Mouse (Mus musculus): Measurements from ENCODE around the gene Dstyk.
A peak's percentile ranks its signal among the peaks of the same experiment; 100 is the strongest.
"Not testable (repeated sequence)": the region's sequence is repeated elsewhere in the genome, so short reads cannot be mapped to it uniquely, and the experiment has no call there.

Dstyk gene

DNA sequence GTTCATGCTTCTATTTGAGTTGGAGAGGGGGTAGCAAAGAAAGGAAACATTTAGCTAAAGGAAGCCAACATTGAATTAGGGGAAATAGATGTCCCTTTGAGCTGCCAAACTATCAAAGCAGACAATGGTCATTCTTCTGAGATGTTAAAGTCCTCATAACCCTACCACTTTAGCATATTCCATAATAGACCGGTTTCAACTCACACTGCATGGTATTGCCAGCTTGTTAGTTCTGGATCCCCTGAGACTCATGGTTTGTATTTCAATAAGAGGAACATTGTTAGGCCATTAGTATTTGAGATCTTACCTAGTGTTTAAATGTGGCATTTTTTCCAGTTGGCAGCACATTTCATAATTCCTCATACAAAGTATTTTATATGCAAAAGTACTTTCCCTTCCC lies 19.6 kb downstream of the Dstyk start:
- DNase-seq (ENCODE audit: low spot score) = no peak

DNA sequence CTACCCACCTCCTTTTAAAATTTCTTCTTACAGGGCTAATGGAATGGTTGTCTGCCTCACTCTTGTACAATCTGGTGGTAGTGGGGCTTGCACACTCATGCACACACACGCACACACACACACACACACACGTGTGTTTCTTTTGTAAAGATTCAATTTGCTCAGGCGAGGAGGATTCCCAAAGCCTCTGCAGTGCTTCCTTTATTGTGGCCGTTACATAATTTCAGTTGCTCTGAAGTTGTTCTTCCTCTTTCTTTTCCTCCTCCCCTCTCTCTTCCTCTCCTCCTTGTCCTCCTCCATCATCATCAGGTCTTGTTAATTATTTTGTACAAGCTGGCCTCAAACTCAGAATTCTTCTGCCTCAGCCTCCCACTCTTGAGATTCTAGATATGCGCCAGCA lies 20.0 kb downstream of the Dstyk start:
- no peak for DNase-seq (ENCODE audit: low spot score)

DNA sequence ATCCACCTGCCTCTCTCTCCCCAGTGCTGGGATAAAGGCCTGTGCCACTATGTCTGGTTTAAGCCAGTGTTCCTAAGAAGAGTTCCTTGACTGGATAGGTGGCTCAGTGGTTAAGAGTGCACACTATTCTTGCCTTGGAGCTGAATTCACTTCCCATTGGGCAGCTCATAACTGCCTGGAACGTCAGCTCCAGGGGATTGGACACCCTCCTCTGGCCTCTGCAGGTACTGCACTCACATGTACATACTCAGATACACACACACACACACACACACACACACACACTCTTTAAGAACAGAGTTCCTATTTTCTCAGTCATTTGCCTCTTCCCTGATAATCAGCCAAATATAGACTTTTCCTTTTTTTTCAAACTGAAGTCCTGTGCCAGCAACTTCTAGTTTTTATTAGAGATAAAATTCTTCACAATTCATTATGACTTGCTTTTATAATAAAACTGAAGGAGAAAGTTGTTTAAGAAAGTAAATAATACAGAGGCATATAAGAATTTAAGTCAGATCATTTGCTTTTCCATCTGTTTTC lies 23.6 kb downstream of the Dstyk start:
- DNase-seq (ENCODE audit: low spot score) = no peak

DNA sequence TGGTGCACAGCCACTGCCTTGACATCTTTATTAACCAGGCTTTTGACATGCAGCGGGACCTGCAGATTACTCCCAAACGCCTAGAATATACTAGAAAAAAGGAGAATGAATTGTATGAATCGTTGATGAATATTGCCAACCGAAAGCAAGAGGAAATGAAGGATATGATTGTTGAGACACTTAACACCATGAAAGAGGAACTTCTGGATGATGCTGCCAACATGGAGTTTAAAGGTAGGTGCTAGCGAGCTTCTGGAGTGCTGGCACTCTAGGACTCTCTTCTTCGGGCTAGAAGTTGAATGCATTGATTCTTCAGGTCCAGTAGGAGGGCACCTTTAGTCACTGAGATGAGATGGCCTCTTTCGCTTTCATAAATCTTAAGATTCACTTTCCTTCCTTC lies 32.4 kb downstream of the Dstyk start:
- no peak for DNase-seq (ENCODE audit: low spot score)

DNA sequence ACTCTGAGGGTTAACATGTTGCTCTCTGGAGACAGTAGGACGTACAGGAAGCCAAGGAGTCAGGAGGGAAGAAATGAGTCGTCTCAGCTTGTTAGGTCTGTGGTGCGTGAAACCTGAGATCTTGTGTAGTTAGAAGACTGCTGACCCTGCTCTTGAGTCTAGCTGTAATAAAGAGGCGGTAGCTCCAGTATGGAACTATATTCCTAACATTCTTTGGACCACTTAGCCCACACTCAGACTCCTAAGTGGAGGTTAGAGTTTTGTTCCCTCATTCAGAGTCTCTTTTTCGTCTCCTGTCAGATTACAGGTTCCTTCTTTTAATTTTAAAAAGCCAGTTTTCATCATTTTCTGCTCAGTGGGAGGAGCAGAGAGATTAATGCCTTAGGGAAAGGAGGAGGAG lies 47.3 kb downstream of the Dstyk start:
- DNase-seq (ENCODE audit: low spot score) = no peak

DNA sequence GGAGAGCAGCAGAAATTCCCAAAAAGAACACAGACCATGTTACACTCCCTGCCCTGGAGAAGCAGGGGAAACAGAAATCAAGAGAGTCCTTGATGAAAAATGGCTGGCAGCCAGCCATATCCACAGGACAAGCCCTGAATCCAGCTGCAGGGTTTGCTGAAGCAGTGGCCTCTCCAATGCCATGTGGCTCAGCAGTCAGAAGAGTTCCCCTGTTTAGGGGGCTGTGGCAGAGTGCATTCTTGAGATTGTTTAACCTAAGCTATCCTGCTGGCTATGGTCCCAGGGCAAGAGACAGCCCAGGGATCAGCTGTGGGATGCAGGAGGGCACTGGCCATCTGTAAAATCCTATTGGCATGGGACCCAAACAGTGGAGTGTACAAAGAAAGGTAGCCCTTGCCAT lies 51.6 kb downstream of the Dstyk start:
- DNase-seq (ENCODE audit: low spot score) = peak; percentile 8

DNA sequence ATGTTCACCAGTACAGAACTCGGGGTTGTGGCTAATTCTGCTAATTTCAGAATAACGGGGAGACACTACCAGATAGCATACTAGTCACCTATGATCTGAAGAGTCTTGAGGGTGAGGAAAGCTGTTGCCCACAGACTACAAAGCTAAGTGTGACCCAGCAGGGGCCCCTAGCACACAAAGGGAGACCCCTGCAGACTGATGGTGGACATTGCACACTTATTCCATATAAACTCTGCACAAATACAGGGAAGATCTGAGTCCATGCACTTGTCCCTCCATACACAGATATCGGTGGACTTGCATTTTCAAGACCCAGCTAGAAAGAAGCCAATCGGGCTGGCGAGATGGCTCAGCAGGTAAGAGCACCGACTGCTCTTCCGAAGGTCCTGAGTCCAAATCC lies 52.2 kb downstream of the Dstyk start:
- DNase-seq (ENCODE audit: low spot score) = no peak

DNA sequence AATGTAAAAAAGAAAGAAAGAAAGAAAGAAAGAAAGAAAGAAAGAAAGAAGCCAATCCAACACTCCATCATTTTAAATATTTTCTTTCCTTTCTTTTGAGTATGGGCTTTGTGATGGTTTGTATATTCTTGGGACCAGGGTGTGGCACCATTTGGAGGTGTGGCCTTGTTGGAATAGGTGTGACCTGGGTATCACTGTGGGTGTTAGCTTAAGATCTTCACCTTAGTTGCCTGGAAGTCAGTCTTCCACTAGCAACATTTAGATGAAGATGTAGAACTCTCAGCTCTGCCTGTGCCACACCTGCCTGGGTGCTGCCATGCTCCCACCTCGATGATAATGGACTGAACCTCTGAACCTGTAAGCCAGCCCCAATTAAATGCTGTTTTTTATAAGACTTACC lies 52.7 kb downstream of the Dstyk start:
- DNase-seq (ENCODE audit: low spot score) = not testable (repeated sequence)

DNA sequence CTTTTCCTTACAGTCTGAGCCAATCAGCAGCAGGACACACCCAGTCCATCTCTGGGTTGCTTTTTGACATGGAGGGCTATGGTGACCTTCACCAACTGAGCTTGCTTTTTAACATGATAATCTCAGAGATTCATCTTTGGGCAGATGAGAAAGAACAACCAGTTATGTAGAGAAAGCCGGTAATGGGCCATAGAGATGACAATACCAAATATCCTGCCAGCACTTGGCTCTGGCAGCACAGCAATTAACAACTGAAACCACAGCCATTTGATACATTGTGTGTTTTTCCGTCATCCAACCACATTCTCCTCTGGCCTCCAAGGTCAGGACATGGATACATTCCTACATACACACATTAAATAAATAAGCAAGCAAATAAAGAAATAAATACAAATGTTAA lies 53.7 kb downstream of the Dstyk start:
- no peak for DNase-seq (ENCODE audit: low spot score)

DNA sequence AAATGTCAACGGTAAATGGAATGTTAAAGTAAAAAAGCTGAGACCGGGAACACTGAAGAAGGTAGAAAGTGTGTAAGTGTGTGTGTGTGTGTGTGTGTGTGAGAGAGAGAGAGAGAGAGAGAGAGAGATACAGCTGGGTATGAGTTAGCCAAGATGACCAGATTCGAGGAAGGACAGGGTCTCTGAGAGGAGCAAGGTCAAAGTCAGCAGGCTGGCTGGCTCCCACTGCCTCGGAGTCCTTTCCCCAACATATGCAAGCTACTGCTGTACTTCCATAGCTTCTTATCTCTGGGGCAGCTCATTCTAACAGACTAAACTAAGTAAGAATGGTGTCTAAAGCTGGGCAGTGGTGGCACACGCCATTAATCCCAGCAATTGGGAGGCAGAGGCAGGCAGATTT lies 54.1 kb downstream of the Dstyk start:
- DNase-seq (ENCODE audit: low spot score) = no peak

DNA sequence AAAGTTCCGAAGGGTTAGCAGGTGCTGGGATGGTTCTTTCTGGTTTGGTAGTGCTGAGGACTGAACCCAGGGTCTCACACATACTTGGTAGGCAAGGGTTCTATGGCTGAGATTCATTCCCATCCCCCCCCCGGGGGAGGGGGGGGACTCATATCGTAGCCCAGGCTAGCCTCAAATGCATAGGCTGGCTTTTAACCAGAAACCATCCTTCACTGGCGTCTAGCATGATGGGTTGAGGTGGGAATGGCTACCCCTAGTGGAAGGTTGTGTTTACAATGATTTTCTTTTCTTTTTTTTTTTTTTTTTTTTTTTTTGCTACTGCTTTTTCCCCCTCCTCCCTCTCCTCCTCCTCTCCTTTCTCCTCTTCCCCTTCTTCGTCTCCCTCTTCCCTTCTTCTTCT lies 55.2 kb downstream of the Dstyk start:
- DNase-seq (ENCODE audit: low spot score) = no peak

DNA sequence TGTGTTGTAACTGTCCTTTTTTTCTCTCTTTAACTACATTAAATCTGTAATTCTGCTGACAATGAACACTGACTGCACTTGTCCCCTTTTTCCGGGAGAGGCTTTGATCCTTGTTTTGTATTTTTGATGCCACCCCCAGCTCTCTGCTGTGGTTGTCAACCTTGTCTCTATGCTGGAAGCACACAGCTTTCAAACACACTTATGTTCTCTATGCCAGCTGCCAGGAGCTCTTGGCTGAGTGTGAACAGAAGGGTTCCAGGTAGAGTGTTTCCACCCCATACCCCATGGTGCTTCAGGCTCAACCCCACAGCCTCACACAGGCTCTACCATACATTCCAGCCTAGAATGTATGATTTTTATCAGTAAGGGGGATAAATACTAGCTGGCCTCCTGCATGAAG lies 57.1 kb downstream of the Dstyk start:
- no peak for DNase-seq (ENCODE audit: low spot score)

DNA sequence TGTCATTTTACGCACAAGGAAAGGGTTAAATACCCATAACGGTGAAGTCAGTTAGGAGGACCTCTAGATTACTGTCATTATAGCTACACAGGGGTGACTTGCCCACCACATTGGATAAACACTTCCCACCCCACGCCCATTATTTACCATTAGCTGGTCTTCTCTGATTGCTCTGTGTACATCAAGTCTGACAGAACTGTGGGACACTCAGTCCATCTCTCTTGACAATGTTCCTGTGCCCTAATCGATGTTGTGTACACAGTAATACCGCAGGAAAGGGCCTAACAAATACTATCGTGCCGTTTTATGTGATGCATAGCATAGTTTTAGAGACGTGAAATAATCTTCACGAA lies 59.2 kb downstream of the Dstyk start:
- no peak for DNase-seq (ENCODE audit: low spot score)

DNA sequence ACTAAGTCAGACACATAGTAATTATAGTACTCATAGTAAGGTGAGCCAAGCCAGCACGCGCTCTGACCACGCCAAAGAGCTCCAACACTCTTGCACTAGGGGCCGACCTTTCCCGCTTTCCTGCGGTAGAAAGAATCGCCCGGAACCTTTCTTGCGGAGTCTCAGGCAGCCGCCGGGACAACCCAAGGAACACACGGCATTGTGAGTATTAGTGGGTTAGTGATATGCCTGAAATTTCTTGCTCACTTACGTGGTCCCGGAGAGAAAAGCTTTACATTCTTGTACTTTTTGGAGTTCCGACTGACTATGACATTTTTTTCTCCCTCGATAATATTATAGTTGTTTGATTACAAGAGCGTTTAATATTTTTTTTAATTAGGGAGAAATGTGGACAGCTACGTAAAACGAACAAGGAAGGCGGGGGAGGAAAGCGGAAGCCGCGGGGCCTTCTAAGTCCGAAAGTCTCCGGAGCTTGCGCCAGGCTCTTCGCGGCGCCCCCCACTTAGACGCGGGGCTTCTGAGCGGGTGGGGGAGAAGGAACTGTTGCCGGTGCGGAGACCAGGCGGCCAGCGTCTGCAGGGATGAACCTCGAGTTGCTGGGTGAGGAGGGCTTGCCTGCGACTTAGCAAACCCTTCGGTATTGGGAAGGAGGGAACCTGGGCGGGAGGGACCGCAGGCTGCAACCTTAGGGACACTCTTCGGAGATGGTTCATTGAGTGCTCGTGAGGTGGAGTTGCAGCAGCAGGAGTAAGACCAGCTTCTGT lies 59.8 kb downstream of the Dstyk start, which contains the start of gene Rbbp5:
Rbbp5 (plus strand) TSS at position 438 of the 764 bp plus-strand sequence.
- peak; percentile 87 for DNase-seq (ENCODE audit: low spot score)

DNA sequence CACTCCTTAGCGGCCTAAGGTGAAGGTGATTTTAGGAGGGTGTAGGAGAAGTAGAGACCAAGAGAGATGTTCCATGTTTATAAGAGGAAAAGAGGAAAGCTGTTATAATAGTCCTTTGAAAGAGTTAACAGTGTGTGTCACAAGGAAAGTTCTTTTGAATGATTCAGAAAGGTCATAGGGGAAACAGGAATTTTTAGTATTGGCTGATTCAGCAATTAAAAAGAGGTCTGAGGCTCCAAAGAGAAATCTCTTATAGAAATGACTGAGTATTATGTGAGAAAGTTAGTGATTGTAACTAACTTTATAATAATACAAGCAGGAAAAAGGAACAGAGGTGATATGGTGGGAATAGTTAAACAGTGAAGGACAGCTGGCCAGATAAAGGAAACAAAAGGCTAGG lies 62.1 kb downstream of the Dstyk start:
- no peak for DNase-seq (ENCODE audit: low spot score)

DNA sequence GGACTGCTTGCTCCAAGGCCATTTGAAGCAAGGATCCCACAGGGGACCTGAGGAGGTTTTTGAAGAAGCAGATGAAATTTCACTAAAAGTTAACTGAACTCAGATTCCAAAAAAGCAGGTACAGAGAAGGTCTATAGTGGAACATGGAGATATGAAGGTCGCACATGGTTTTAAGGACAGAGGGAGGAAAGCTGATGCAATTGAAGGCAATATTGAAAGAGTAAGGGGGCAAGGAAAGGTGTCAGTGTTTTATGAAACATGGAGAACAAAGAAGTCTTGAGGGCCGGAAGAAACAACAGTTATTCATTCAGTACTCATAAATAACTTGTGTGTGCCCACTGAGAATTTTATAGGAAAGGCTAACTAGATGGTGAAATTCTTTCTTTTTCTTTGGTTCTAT lies 64.3 kb downstream of the Dstyk start:
- DNase-seq (ENCODE audit: low spot score) = no peak

DNA sequence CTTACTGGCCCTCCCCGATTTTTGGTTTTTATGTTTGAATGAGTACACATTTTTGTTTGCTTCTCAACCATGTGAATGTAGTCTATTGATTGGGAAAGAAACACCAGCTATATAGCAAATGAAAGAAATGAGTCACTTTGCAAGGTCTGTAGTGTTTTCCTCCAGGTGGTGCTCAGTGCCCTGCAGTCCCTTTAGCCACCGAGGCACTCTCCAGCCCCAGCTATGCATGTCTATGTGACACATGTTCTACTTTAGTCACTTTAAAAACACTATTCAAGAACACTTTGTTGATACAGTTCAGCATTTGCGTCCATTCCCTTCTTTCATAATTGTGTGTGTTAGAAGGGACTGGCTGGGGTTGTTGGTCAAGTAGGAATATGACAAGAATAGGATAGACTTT lies 65.9 kb downstream of the Dstyk start:
- no peak for DNase-seq (ENCODE audit: low spot score)

DNA sequence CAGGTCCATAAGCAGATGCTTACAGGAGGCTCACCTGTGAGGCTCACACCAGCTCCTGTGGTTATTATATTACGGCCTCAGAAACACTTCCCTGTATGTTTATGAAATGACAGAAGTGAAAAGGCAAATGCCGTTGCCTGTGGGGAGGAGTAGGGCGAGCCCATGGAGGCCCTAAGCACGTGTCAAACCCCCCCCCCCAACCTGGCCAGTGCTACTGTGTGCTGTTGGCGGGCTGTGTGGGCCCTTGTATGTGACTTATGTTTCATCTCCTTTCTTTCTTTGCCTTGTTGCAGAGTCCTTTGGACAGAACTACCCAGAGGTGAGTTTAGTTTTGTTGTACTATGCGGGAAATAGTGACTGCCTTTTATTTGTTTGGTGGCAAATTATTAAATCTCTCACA lies 66.4 kb downstream of the Dstyk start:
- DNase-seq (ENCODE audit: low spot score) = no peak

DNA sequence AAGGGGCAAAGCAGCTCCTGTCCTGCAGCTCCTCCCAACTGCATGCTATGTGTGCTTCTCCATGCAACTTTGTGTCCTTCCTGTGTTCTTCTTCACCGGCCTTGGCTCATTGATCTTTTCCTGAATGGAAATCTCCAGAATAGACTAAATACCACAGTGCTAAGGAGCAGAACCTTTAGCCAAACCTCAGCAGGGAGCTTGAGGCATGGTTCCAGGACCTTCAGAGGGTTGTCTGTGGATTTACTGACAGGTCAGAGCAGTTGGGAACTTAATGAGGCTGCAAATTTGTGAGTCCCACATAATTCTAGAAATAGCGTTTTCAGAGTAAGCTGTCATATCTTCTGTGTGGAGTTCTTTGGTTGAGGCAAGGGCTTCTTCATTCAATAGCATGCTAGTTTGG lies 83.2 kb downstream of the Dstyk start:
- no peak for DNase-seq (ENCODE audit: low spot score)

DNA sequence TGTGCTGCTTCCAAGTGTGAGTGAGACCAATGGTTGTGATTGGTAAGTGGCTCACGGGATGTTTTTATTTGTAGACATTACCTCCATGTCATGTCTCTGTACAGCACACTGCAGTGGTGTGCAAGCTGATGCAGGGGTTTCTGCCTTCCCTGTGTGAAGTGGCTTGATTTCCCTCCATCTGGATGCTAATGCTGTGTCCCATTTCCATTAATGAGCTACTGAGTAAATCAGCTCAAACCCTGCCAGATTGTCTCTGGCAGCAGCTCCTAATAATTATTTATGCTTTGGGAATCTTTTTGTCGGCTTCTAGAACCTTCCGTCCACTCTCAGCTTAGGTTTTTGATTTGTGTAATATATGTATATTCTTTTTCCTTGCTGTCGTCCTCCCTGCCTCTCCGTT lies 87.8 kb downstream of the Dstyk start:
- DNase-seq (ENCODE audit: low spot score) = no peak

DNA sequence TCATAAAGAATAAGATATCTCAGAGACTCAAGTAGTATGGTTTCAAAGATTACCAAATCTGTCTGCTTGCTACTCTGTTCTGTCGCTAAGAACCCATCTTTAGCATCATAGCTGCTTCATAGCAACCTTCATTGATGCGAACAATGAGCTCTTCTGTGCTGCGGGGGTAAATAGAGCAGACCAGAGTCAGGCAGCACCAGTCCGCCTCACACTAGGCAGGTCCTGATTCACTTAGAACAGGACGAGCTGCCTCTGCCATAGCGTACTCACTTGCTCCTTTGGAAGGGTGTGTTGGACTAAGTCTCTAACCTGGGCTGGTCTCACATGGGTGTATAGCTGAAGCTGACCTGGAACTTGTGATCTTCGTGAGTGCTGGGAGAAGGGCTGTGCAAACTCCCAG lies 88.7 kb downstream of the Dstyk start, which contains the start of gene Tmem81:
Tmem81 (plus strand) TSS at position 173 of the 400 bp plus-strand sequence.
- no peak for DNase-seq (ENCODE audit: low spot score)

DNA sequence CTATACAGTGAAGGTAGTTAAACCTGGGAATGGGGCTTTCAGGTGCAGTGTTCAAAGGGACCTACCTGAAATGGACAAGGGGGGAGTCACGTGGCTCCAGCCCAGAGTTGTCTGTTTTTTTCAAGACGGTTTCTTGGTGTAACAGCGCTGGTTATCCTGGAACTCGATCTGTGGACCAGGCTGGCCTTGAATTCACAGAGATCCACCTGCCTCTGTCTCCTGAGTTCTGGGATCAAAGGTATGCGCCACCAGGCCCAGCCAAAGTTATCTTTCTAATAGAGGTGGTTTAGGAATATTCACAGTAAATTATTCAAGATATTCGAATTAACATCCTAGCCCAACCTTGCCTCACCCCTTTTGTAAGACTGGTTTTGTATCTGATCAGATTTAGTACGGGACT lies 89.3 kb downstream of the Dstyk start:
- DNase-seq (ENCODE audit: low spot score) = no peak

DNA sequence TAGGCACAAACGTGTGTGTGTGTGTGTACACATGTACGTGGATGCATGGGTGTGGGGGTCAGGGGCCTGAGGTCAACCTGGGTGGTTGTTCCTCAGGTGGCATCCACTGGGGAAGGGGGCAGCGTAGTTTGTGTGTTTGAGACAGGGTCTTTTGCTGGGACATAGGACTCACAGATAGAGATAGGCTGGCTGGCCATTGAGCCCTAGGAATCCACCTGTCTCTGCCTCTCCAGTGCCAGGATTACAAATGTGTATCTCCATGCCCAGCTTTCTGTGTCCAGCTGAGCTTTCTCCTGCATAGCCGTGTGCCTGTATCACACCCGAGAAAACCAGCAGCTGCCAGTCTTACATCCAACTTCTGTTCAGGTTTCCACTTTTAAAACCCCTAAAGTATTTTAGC lies 92.4 kb downstream of the Dstyk start:
- no peak for DNase-seq (ENCODE audit: low spot score)

DNA sequence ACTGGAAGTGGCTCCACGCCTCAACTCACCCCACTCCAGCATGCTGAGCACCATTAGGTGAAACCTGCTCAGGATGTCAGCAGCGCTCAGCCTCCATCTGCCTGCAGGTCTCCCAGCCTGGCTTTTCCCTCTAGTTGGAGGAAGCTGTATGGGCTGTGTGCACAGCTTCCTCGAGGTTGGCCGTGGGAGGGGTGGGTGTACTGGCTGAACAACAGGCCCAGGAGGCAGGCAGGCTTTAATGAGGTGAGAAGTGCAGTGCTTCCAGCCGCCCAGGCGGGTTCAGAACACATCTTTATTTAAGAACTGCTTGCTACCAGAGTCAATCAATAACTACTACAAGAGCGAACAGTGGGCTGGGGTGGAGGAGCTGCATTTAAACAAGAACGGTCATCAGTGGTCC lies 94.2 kb downstream of the Dstyk start:
- no peak for DNase-seq (ENCODE audit: low spot score)

All from lung, postnatal 25 days (tissue).